8 mouse cellular contexts compared by ENCODE assay signal in the genomic region with DNA sequence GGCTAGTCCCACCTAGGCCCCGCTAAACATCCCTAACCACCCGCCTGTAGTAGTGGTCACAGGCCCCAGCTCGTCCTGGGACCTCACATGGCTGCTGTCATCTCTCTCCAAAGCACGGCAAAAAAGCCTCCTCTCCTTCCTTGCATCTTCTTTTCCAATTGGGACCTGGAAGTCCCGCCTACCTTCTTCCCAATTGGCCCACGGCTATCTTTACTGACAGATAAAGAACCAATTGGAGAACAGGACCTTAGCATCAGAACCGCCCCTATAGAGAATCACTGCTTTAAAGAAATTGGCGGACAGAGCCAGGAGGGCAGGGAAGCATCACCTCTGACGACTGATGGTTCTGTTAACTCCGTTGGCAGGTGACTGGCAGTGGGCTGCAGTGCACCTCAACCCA. TPM values are rescaled to one million over a fixed set of nuclear protein-coding genes. Genes with fewer than 3 reads are reported as not detected.
DNase-seq lines count a peak whose midpoint lies in the region; ATAC-seq and TF ChIP-seq lines count a peak whose summit lies in the region.

No protein-coding gene starts in this region.

- no peak overlapping the region for H3K9ac ChIP-seq in forebrain, embryonic 15.5 days (replicated peaks)
- no peak overlapping the region for H3K9ac ChIP-seq in heart, postnatal 0 days (replicated peaks; ENCODE audit: low read depth, low read length)
- no peak overlapping the region for H3K9ac ChIP-seq in liver, postnatal 0 days (replicated peaks)

- H3K4me3 ChIP-seq in forebrain, embryonic 10.5 days: peak overlapping the region; percentile 19
- H3K4me3 ChIP-seq in forebrain, embryonic 15.5 days: no peak overlapping the region
- H3K4me3 ChIP-seq in embryonic facial prominence, embryonic 10.5 days: 0 out of 2 replicates have a peak overlapping the region, but pooled peaks have one; percentile 24
- H3K4me3 ChIP-seq in heart, postnatal 0 days (ENCODE audit: low read depth, low read length): no peak overlapping the region
- no peak overlapping the region for H3K4me3 ChIP-seq in liver, postnatal 0 days (ENCODE audit: low read depth, low read length)

- peak; percentile 23 for DNase-seq in forebrain, embryonic 10.5 days (ENCODE audit: extremely low spot score, low spot score)
- peak; percentile 47 for DNase-seq in 3134 (ENCODE audit: extremely low read depth, insufficient read length, low spot score)
- peak; percentile 38 for DNase-seq in embryonic facial prominence, embryonic 10.5 days (ENCODE audit: low spot score)
- DNase-seq in heart, postnatal 0 days (ENCODE audit: low spot score): peak; percentile 69
- peak; percentile 55 for DNase-seq in testis, postnatal 14 days (ENCODE audit: low spot score)
- no peak for DNase-seq in right cerebral cortex, postnatal 36 days (ENCODE audit: low spot score in 2 of 2)
- DNase-seq in liver, postnatal 0 days: no peak

- ATAC-seq in forebrain, embryonic 15.5 days (replicated peaks): no peak; the same call in 1 of the 2 replicates
- 0 out of 2 replicates have a peak, but pooled peaks have one; percentile 22 for ATAC-seq in heart, postnatal 0 days (ENCODE audit: insufficient read depth, low read depth)
- no peak for ATAC-seq in liver, postnatal 0 days

- H3K4me2 ChIP-seq in forebrain, embryonic 15.5 days (replicated peaks): no peak overlapping the region
- H3K4me2 ChIP-seq in heart, postnatal 0 days (ENCODE audit: low read depth, low read length): no peak overlapping the region
- no peak overlapping the region for H3K4me2 ChIP-seq in liver, postnatal 0 days (ENCODE audit: low read depth, low read length)

- 27% methylated on average over 10 of the region's 10 CpGs for WGBS in forebrain, embryonic 10.5 days
- WGBS in forebrain, embryonic 15.5 days: 22% methylated on average over 10 of the region's 10 CpGs
- 25% methylated on average over 10 of the region's 10 CpGs for WGBS in embryonic facial prominence, embryonic 10.5 days
- 33% methylated on average over 10 of the region's 10 CpGs for WGBS in heart, postnatal 0 days
- WGBS in liver, postnatal 0 days (ENCODE audit: insufficient replicate concordance): 52% methylated on average over 10 of the region's 10 CpGs

- no peak for TF ChIP-seq CTCF in heart, postnatal 0 days (IDR thresholded peaks at IDR 0.05; ENCODE audit: low read depth)
- TF ChIP-seq CTCF in liver, postnatal 0 days (IDR thresholded peaks at IDR 0.05; ENCODE audit: low read depth): no peak

- H3K36me3 ChIP-seq in forebrain, embryonic 10.5 days (replicated peaks): peaks cover 27% of the 10 kb centered on the region
- no peaks in the 10 kb centered on the region for H3K36me3 ChIP-seq in forebrain, embryonic 15.5 days
- H3K36me3 ChIP-seq in embryonic facial prominence, embryonic 10.5 days (replicated peaks): peaks cover 29% of the 10 kb centered on the region
- H3K36me3 ChIP-seq in heart, postnatal 0 days (replicated peaks; ENCODE audit: control insufficient read depth, insufficient read depth, low read length): peaks cover 29% of the 10 kb centered on the region
- no peaks in the 10 kb centered on the region for H3K36me3 ChIP-seq in liver, postnatal 0 days (replicated peaks; ENCODE audit: insufficient read depth, low read length)

- H3K9me3 ChIP-seq in forebrain, embryonic 10.5 days: no peaks in the 10 kb centered on the region
- no peaks in the 10 kb centered on the region for H3K9me3 ChIP-seq in forebrain, embryonic 15.5 days
- H3K9me3 ChIP-seq in embryonic facial prominence, embryonic 10.5 days: no peaks in the 10 kb centered on the region
- no peaks in the 10 kb centered on the region for H3K9me3 ChIP-seq in heart, postnatal 0 days (replicated peaks; ENCODE audit: control insufficient read depth, low read length)
- no peaks in the 10 kb centered on the region for H3K9me3 ChIP-seq in liver, postnatal 0 days (ENCODE audit: low read length)

- H3K4me1 ChIP-seq in forebrain, embryonic 10.5 days: peaks cover 8% of the 10 kb centered on the region; the same call in 1 of the 2 replicates
- no peaks in the 10 kb centered on the region for H3K4me1 ChIP-seq in forebrain, embryonic 15.5 days
- H3K4me1 ChIP-seq in embryonic facial prominence, embryonic 10.5 days: peaks cover 5% of the 10 kb centered on the region; the same call in 1 of the 2 replicates
- peaks cover 7% of the 10 kb centered on the region; the same call in 1 of the 2 replicates for H3K4me1 ChIP-seq in heart, postnatal 0 days (ENCODE audit: control insufficient read depth, insufficient read depth)
- no peaks in the 10 kb centered on the region for H3K4me1 ChIP-seq in liver, postnatal 0 days (ENCODE audit: insufficient read depth)

- no peak for TF ChIP-seq EP300 in heart, postnatal 0 days (IDR thresholded peaks at IDR 0.05; ENCODE audit: low read depth)
- no peak for TF ChIP-seq EP300 in liver, postnatal 0 days (IDR thresholded peaks at IDR 0.05; ENCODE audit: low read depth)

- peaks cover 6% of the 10 kb centered on the region; the same call in 1 of the 2 replicates for H3K27me3 ChIP-seq in forebrain, embryonic 10.5 days (ENCODE audit: poor library complexity, severe bottlenecking)
- H3K27me3 ChIP-seq in forebrain, embryonic 15.5 days: no peaks in the 10 kb centered on the region
- H3K27me3 ChIP-seq in embryonic facial prominence, embryonic 10.5 days (replicated peaks; ENCODE audit: low read depth, poor library complexity, severe bottlenecking): no peaks in the 10 kb centered on the region
- 0 out of 2 replicates have a peak, but pooled peaks cover 6% of the 10 kb centered on the region for H3K27me3 ChIP-seq in heart, postnatal 0 days (ENCODE audit: control insufficient read depth, insufficient read depth, low read length)
- H3K27me3 ChIP-seq in liver, postnatal 0 days (ENCODE audit: insufficient read depth, low read length): no peaks in the 10 kb centered on the region

- peak overlapping the region; percentile 49; the same call in 1 of the 2 replicates for H3K27ac ChIP-seq in forebrain, embryonic 10.5 days
- no peak overlapping the region for H3K27ac ChIP-seq in forebrain, embryonic 15.5 days (replicated peaks)
- no peak overlapping the region for H3K27ac ChIP-seq in embryonic facial prominence, embryonic 10.5 days (replicated peaks)
- no peak overlapping the region; the same call in 1 of the 2 replicates for H3K27ac ChIP-seq in heart, postnatal 0 days (ENCODE audit: low read depth)
- H3K27ac ChIP-seq in liver, postnatal 0 days (ENCODE audit: low read depth): no peak overlapping the region

RNA-seq across cellular contexts. Expression of gene Sparc, which starts 30.5 kb away (rescaled TPM):
- polyA plus RNA-seq in forebrain, embryonic 10.5 days (2016; fragmentation: Nextera tagmentation; extraction: Ambion mirVana): 311 and 318 TPM in 2 replicates
- 320 and 352 TPM in 2 replicates for polyA plus RNA-seq in forebrain, embryonic 15.5 days (2015; fragmentation: Nextera tagmentation; extraction: Ambion mirVana)
- 269 and 310 TPM in 2 replicates for polyA plus RNA-seq in embryonic facial prominence, embryonic 10.5 days (2016; fragmentation: Nextera tagmentation; extraction: Ambion mirVana)
- 829 and 887 TPM in 2 replicates for total RNA-seq in heart, postnatal 0 days (2014; rRNA removed; ENCODE audit: low replicate concordance)
- polyA plus RNA-seq in heart, postnatal 0 days (2015; fragmentation: Nextera tagmentation; extraction: Ambion mirVana): 1,674 and 1,711 TPM in 2 replicates
- polyA plus RNA-seq in liver, postnatal 0 days (2015; fragmentation: Nextera tagmentation; extraction: Ambion mirVana): 258 and 272 TPM in 2 replicates

RNA-seq across cellular contexts. Expression of gene Fat2, which starts 56.1 kb away (rescaled TPM):
- 0.02 and 0.05 TPM in 2 replicates for polyA plus RNA-seq in forebrain, embryonic 10.5 days (2016; fragmentation: Nextera tagmentation; extraction: Ambion mirVana)
- 0.03 TPM in 2 replicates for polyA plus RNA-seq in forebrain, embryonic 15.5 days (2015; fragmentation: Nextera tagmentation; extraction: Ambion mirVana)
- 0.12 and 0.13 TPM in 2 replicates for polyA plus RNA-seq in embryonic facial prominence, embryonic 10.5 days (2016; fragmentation: Nextera tagmentation; extraction: Ambion mirVana)
- 1.1 TPM in 1 of 2 replicates, not detected in the other for total RNA-seq in heart, postnatal 0 days (2014; rRNA removed; ENCODE audit: low replicate concordance)
- 0.01 TPM in 1 of 2 replicates, not detected in the other for polyA plus RNA-seq in heart, postnatal 0 days (2015; fragmentation: Nextera tagmentation; extraction: Ambion mirVana)
- polyA plus RNA-seq in liver, postnatal 0 days (2015; fragmentation: Nextera tagmentation; extraction: Ambion mirVana): not detected in 2 replicates

Comparison
In these comparisons a context has a peak if more than half of its experiments do, and no peak if none do; other contexts are left out.
1. H3K4me3 ChIP-seq: peak in forebrain, embryonic 10.5 days (single experiment) and embryonic facial prominence, embryonic 10.5 days (single experiment); none in forebrain, embryonic 15.5 days (single experiment), heart, postnatal 0 days (single experiment) and liver, postnatal 0 days (single experiment).
2. DNase-seq: peak in forebrain, embryonic 10.5 days (single experiment), 3134 (single experiment), embryonic facial prominence, embryonic 10.5 days (single experiment), heart, postnatal 0 days (single experiment) and testis, postnatal 14 days (single experiment); none in right cerebral cortex, postnatal 36 days (0 of 2) and liver, postnatal 0 days (single experiment).